Mouse (Mus musculus): ENCODE data around the gene Usf2.
A peak's percentile ranks its signal among the peaks of the same experiment; 100 is the strongest.
"Not testable (repeated sequence)": the region's sequence is repeated elsewhere in the genome, so short reads cannot be mapped to it uniquely, and the experiment has no call there.

The Usf2 gene

GRCm38 (mm10) chr7:30943909-30944635 is 12.5 kb downstream of the Usf2 start, which contains the start of gene Hamp:
Gene Hamp, minus strand, starts transcription at chr7:30944032.
- H3K9me3 ChIP-seq (ENCODE audit: low read length), result no peaks in the 10 kb centered on the region
- H3K4me1 ChIP-seq (replicated peaks; ENCODE audit: low read depth, low read length), result peaks cover 3% of the 10 kb centered on the region; the same call in 1 of the 2 replicates
- TF ChIP-seq CTCF (conservative IDR thresholded peaks at IDR 0.05; ENCODE audit: low read length) (no peak), POU5F1 (IDR thresholded peaks at IDR 0.05; ENCODE audit: borderline replicate concordance, low read length) (no peak), NANOG (IDR thresholded peaks at IDR 0.05; ENCODE audit: borderline replicate concordance, low read length) (no peak)
- peaks cover 24% of the 10 kb centered on the region for H3K36me3 ChIP-seq (ENCODE audit: insufficient read depth, low read length)
- peaks cover 4% of the 10 kb centered on the region; the same call in 1 of the 2 replicates for H3K27me3 ChIP-seq (ENCODE audit: insufficient read depth, low read length)
- no peak within 1 kb of the TSS for H3K4me3 ChIP-seq (replicated peaks; ENCODE audit: low read length)

DNA sequence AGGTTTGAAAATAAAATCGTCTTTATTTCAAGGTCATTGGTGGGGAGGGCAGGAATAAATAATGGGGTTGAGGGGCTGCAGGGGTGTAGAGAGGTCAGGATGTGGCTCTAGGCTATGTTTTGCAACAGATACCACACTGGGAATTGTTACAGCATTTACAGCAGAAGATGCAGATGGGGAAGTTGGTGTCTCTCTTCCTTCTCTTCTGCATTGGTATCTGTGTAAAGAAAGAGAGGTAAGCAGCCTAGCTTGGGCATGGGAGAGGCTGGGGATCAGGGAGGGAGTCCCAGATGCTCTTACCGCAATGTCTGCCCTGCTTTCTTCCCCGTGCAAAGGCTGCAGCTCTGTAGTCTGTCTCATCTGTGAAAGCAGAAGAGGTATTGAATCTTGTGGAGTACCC is 14.2 kb downstream of the Usf2 start:
- not testable (repeated sequence) for H3K27me3 ChIP-seq (ENCODE audit: insufficient read depth, low read length); H3K4me3 ChIP-seq (replicated peaks; ENCODE audit: low read length); H3K9me3 ChIP-seq (ENCODE audit: low read length); H3K4me1 ChIP-seq (replicated peaks; ENCODE audit: low read depth, low read length)
- peaks cover 14% of the 10 kb centered on the region for H3K36me3 ChIP-seq (ENCODE audit: insufficient read depth, low read length)

- H3K36me3 ChIP-seq (ENCODE audit: insufficient read depth, low read length); H3K4me1 ChIP-seq (replicated peaks; ENCODE audit: low read depth, low read length); H3K4me3 ChIP-seq (replicated peaks; ENCODE audit: low read length); H3K27me3 ChIP-seq (ENCODE audit: insufficient read depth, low read length): not testable (repeated sequence)
- peaks cover 11% of the 10 kb centered on the region for H3K9me3 ChIP-seq (ENCODE audit: low read length)
Observed at GRCm38 (mm10) chr7:30940070-30940469, 16.5 kb downstream of the Usf2 start.

GRCm38 (mm10) chr7:30935422-30936099 is 21.0 kb downstream of the Usf2 start:
- not testable (repeated sequence) for H3K4me1 ChIP-seq (replicated peaks; ENCODE audit: low read depth, low read length)

GRCm38 (mm10) chr7:30924581-30924980 is 32.0 kb downstream of the Usf2 start, which contains the start of gene Hamp2:
Gene Hamp2, minus strand, starts transcription at chr7:30924681.
- H3K4me1 ChIP-seq (replicated peaks; ENCODE audit: low read depth, low read length); H3K36me3 ChIP-seq (ENCODE audit: insufficient read depth, low read length); H3K27me3 ChIP-seq (ENCODE audit: insufficient read depth, low read length); H3K4me3 ChIP-seq (replicated peaks; ENCODE audit: low read length): not testable (repeated sequence)
- peaks cover 33% of the 10 kb centered on the region for H3K9me3 ChIP-seq (ENCODE audit: low read length)

More at GRCm38 (mm10) chr7:30935422-30936099, 21.0 kb downstream of the Usf2 start:
- not testable (repeated sequence) for H3K36me3 ChIP-seq (ENCODE audit: insufficient read depth, low read length); H3K4me3 ChIP-seq (replicated peaks; ENCODE audit: low read length); H3K27me3 ChIP-seq (ENCODE audit: insufficient read depth, low read length)
- H3K9me3 ChIP-seq (ENCODE audit: low read length), result peaks cover 23% of the 10 kb centered on the region

DNA sequence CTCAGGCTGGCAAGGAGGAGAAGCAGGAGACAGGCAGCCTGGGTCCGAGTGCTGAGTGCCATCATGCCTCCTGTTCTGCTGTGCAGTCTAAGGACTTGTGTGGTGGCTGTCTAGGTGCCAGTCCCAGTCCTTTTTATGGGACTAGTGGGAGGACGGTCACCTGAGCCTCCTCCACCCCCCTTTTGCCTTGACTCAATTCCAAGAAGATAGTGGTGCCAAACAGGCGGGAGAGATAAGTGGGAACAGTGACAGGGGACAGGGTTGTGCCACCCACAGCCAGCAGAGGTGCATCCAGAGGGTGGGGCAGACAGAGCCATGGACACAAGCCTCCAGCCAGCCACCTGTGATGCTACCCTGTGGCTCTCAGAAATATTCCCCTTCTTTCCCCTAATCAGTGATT is 32.5 kb downstream of the Usf2 start:
- TF ChIP-seq CTCF (conservative IDR thresholded peaks at IDR 0.05; ENCODE audit: low read length) (no peak), NANOG (IDR thresholded peaks at IDR 0.05; ENCODE audit: borderline replicate concordance, low read length) (no peak), POU5F1 (IDR thresholded peaks at IDR 0.05; ENCODE audit: borderline replicate concordance, low read length) (no peak)
- Histone ChIP-seq H3K9me3 (ENCODE audit: low read length) (peaks cover 30% of the 10 kb centered on the region), H3K27me3 (ENCODE audit: insufficient read depth, low read length) (no peaks in the 10 kb centered on the region), H3K36me3 (ENCODE audit: insufficient read depth, low read length) (no peaks in the 10 kb centered on the region), H3K4me1 (replicated peaks; ENCODE audit: low read depth, low read length) (peaks cover 2% of the 10 kb centered on the region; the same call in 1 of the 2 replicates), H3K4me3 (replicated peaks; ENCODE audit: low read length) (no peak overlapping the region)

DNA sequence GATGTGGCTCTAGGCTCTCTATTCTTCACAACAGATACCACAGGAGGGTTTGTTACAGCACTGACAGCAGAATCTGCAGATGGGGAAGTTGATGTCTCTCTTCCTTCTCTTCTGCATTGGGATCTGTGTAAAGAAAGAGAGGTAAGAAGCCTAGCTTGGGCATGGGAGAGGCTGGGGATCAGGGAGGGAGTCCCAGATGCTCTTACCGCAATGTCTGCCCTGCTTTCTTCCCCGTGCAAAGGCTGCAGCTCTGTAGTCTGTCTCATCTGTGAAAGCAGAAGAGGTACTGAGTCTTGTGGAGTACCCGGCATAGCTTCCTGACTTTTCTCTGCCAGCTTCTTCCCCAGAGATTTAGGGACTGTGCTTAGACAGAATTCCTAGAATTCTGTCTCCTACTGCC is 34.1 kb downstream of the Usf2 start:
- H3K36me3 ChIP-seq (ENCODE audit: insufficient read depth, low read length); H3K4me3 ChIP-seq (replicated peaks; ENCODE audit: low read length); H3K4me1 ChIP-seq (replicated peaks; ENCODE audit: low read depth, low read length); H3K27me3 ChIP-seq (ENCODE audit: insufficient read depth, low read length): not testable (repeated sequence)
- peaks cover 28% of the 10 kb centered on the region for H3K9me3 ChIP-seq (ENCODE audit: low read length)

GRCm38 (mm10) chr7:30920217-30920616 is 36.4 kb downstream of the Usf2 start:
- Histone ChIP-seq H3K36me3 (ENCODE audit: insufficient read depth, low read length) (no peaks in the 10 kb centered on the region), H3K9me3 (ENCODE audit: low read length) (peaks cover 11% of the 10 kb centered on the region), H3K4me1 (replicated peaks; ENCODE audit: low read depth, low read length) (peaks cover 27% of the 10 kb centered on the region), H3K27me3 (ENCODE audit: insufficient read depth, low read length) (no peaks in the 10 kb centered on the region), H3K4me3 (replicated peaks; ENCODE audit: low read length) (no peak overlapping the region)
- TF ChIP-seq CTCF (conservative IDR thresholded peaks at IDR 0.05; ENCODE audit: low read length) (no peak), POU5F1 (IDR thresholded peaks at IDR 0.05; ENCODE audit: borderline replicate concordance, low read length) (no peak), NANOG (IDR thresholded peaks at IDR 0.05; ENCODE audit: borderline replicate concordance, low read length) (no peak)

DNA sequence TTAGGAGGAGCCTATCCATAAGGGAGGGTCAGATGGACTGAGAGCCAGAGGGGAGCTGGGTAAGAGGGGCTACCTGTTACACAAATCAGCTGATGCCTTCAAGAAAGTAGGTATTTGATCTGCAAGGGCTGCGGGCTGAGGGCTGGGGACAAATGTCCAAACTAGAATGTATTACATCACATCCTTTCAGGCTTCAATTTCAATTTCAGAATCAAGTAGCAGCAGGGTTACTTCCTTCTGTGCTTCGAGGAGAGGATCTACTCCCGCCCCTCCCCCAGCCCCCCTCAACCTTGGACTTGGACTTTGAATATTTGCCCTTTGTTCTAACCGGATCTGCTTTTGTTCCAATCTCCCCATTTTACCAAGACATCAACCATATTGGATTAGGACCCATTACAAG is 39.4 kb downstream of the Usf2 start:
- Histone ChIP-seq H3K4me3 (replicated peaks; ENCODE audit: low read length) (peak overlapping the region; percentile 41), H3K9me3 (ENCODE audit: low read length) (no peaks in the 10 kb centered on the region), H3K36me3 (ENCODE audit: insufficient read depth, low read length) (no peaks in the 10 kb centered on the region), H3K27me3 (ENCODE audit: insufficient read depth, low read length) (no peaks in the 10 kb centered on the region; the same call in 1 of the 2 replicates), H3K4me1 (replicated peaks; ENCODE audit: low read depth, low read length) (peaks cover 44% of the 10 kb centered on the region)
- TF ChIP-seq NANOG (IDR thresholded peaks at IDR 0.05; ENCODE audit: borderline replicate concordance, low read length) (no peak), CTCF (conservative IDR thresholded peaks at IDR 0.05; ENCODE audit: low read length) (no peak), POU5F1 (IDR thresholded peaks at IDR 0.05; ENCODE audit: borderline replicate concordance, low read length) (no peak)
